Mouse (Mus musculus) midbrain, embryonic 12.5 days (tissue): ENCODE results near the gene Dxo. TPM values are rescaled to one million over a fixed set of nuclear protein-coding genes. Genes with fewer than 3 reads are reported as not detected.
"Not testable (repeated sequence)": the region's sequence is repeated elsewhere in the genome, so short reads cannot be mapped to it uniquely, and the experiment has no call there.

Source experiments
- ATAC-seq: fragments of 200-750 bp; cut with Nextera tagmentation; 2 replicates; pipeline ENCODE4 v1.8.0; 2017; ENCODE audit warnings: low read depth, moderate TSS enrichment, moderate library complexity; ENCODE audit not compliant: low FRiP score
- H3K27ac ChIP-seq: fragments of 300-500 bp; sonication (generic); replicated peaks from 2 replicates; pipeline ENCODE4 v1.5.1; 2016; ENCODE audit warnings: mild to moderate bottlenecking
- H3K27me3 ChIP-seq: fragments of 300-500 bp; sonication (generic); 2 replicates; pipeline ENCODE4 v1.6.1; 2016; ENCODE audit warnings: mild to moderate bottlenecking
- H3K36me3 ChIP-seq: fragments of 300-500 bp; sonication (generic); 2 replicates; pipeline ENCODE4 v1.6.1; 2016
- H3K4me1 ChIP-seq: fragments of 300-500 bp; sonication (generic); 2 replicates; pipeline ENCODE4 v1.6.1; 2016
- H3K4me2 ChIP-seq: fragments of 300-500 bp; sonication (generic); replicated peaks from 2 replicates; pipeline ENCODE4 v1.6.1; 2016; ENCODE audit warnings: mild to moderate bottlenecking, moderate library complexity
- H3K4me3 ChIP-seq: fragments of 300-500 bp; sonication (generic); 2 replicates; pipeline ENCODE4 v1.5.1; 2016; ENCODE audit warnings: mild to moderate bottlenecking
- H3K9ac ChIP-seq: fragments of 300-500 bp; sonication (generic); replicated peaks from 2 replicates; pipeline ENCODE4 v1.6.1; 2016; ENCODE audit warnings: mild to moderate bottlenecking, moderate library complexity
- H3K9me3 ChIP-seq: fragments of 300-500 bp; sonication (generic); 2 replicates; pipeline ENCODE4 v1.6.1; 2016; ENCODE audit warnings: mild to moderate bottlenecking
- WGBS: fragments of 180-500 bp; shearing (Covaris S2); methylation state at CpG from one replicate; pipeline ENCODE4 v1.1.7; 2016; 5-methylcytosine and 5-hydroxymethylcytosine counted together
- polyA plus RNA-seq: library from polyadenylated mRNA; unstranded; fragments of >200 nt; fragmentation: Nextera tagmentation; extraction: Ambion mirVana; gene quantifications from 2 replicates; pipeline ENCODE4 v1.2.1, GENCODE M21; 2016

Dxo gene
- polyA plus RNA-seq, 1 experiment from 2014 or later, result 72.7 TPM

- 74% methylated on average over 6 of the region's 6 CpGs for WGBS
- Histone ChIP-seq H3K27me3 (no peaks in the 10 kb centered on the region), H3K9ac (no peak overlapping the region)
Observed at GRCm38 (mm10) chr17:34804871-34805562, 31.8 kb upstream of the Dxo start.

GRCm38 (mm10) chr17:34807176-34807575 lies 29.6 kb upstream of the Dxo start:
- 67% methylated on average over 3 of the region's 3 CpGs for WGBS
- Histone ChIP-seq H3K4me3 (no peak overlapping the region), H3K36me3 (no peaks in the 10 kb centered on the region), H3K9ac (no peak overlapping the region), H3K27me3 (no peaks in the 10 kb centered on the region), H3K27ac (no peak overlapping the region), H3K4me1 (no peaks in the 10 kb centered on the region), H3K9me3 (peaks cover 8% of the 10 kb centered on the region), H3K4me2 (no peak overlapping the region)
- no peak for ATAC-seq

More at GRCm38 (mm10) chr17:34804871-34805562, 31.8 kb upstream of the Dxo start:
- no peak for ATAC-seq
- Histone ChIP-seq H3K27ac (no peak overlapping the region), H3K4me2 (no peak overlapping the region), H3K9me3 (peaks cover 8% of the 10 kb centered on the region), H3K4me3 (no peak overlapping the region), H3K36me3 (no peaks in the 10 kb centered on the region), H3K4me1 (no peaks in the 10 kb centered on the region)

GRCm38 (mm10) chr17:34808599-34809205 lies 28.1 kb upstream of the Dxo start:
- Histone ChIP-seq H3K4me2 (no peak overlapping the region), H3K27me3 (no peaks in the 10 kb centered on the region), H3K4me3 (no peak overlapping the region), H3K9ac (no peak overlapping the region), H3K4me1 (no peaks in the 10 kb centered on the region), H3K36me3 (no peaks in the 10 kb centered on the region), H3K9me3 (peaks cover 8% of the 10 kb centered on the region), H3K27ac (no peak overlapping the region)
- ATAC-seq, result no peak
- WGBS, result 83% methylated on average over 6 of the region's 6 CpGs

GRCm38 (mm10) chr17:34810411-34810810 lies 26.4 kb upstream of the Dxo start:
- H3K27me3 ChIP-seq, ATAC-seq, H3K36me3 ChIP-seq, H3K9me3 ChIP-seq, H3K9ac ChIP-seq, H3K27ac ChIP-seq, H3K4me1 ChIP-seq, H3K4me3 ChIP-seq, H3K4me2 ChIP-seq: not testable (repeated sequence)
- 86% methylated on average over 5 of the region's 5 CpGs for WGBS

- not testable (repeated sequence) for H3K27ac ChIP-seq, H3K27me3 ChIP-seq, H3K4me3 ChIP-seq, H3K36me3 ChIP-seq, H3K9me3 ChIP-seq, H3K9ac ChIP-seq, ATAC-seq, H3K4me1 ChIP-seq, H3K4me2 ChIP-seq
- WGBS, result 80% methylated on average over 8 of the region's 8 CpGs
Observed at GRCm38 (mm10) chr17:34810811-34811210, 26.0 kb upstream of the Dxo start.

GRCm38 (mm10) chr17:34811275-34811674 lies 25.5 kb upstream of the Dxo start:
- no peak overlapping the region for H3K9ac ChIP-seq
- WGBS, result 76% methylated on average over 15 of the region's 15 CpGs
- no peaks in the 10 kb centered on the region for H3K9me3 ChIP-seq
- no peak overlapping the region for H3K27ac ChIP-seq
- H3K4me1 ChIP-seq, result no peaks in the 10 kb centered on the region
- H3K27me3 ChIP-seq, result no peaks in the 10 kb centered on the region
- no peak for ATAC-seq
- H3K36me3 ChIP-seq, result no peaks in the 10 kb centered on the region
- H3K4me3 ChIP-seq, result no peak overlapping the region
- no peak overlapping the region for H3K4me2 ChIP-seq

GRCm38 (mm10) chr17:34813747-34814146 lies 23.1 kb upstream of the Dxo start:
- not testable (repeated sequence) for H3K27ac ChIP-seq, H3K36me3 ChIP-seq, H3K4me3 ChIP-seq, ATAC-seq, H3K9ac ChIP-seq, H3K9me3 ChIP-seq, H3K4me2 ChIP-seq, H3K27me3 ChIP-seq, H3K4me1 ChIP-seq
- 67% methylated on average over 12 of the region's 12 CpGs for WGBS

- Histone ChIP-seq H3K27ac (no peak overlapping the region), H3K4me1 (no peaks in the 10 kb centered on the region), H3K4me2 (no peak overlapping the region), H3K27me3 (no peaks in the 10 kb centered on the region), H3K9ac (no peak overlapping the region), H3K4me3 (no peak overlapping the region), H3K9me3 (no peaks in the 10 kb centered on the region), H3K36me3 (no peaks in the 10 kb centered on the region)
- ATAC-seq, result no peak
- 84% methylated on average over 7 of the region's 7 CpGs for WGBS
Observed at GRCm38 (mm10) chr17:34814818-34815370, 21.9 kb upstream of the Dxo start.

GRCm38 (mm10) chr17:34830776-34831175 lies 6.0 kb upstream of the Dxo start:
- H3K4me2 ChIP-seq, H3K9me3 ChIP-seq, H3K27ac ChIP-seq, H3K4me1 ChIP-seq, H3K9ac ChIP-seq, ATAC-seq, H3K4me3 ChIP-seq, H3K27me3 ChIP-seq: not testable (repeated sequence)
- 93% methylated on average over 1 of the region's 1 CpGs for WGBS
- peaks cover 71% of the 10 kb centered on the region for H3K36me3 ChIP-seq

GRCm38 (mm10) chr17:34836155-34836855 lies 514 bp upstream of the Dxo start:
- peaks cover 50% of the 10 kb centered on the region for H3K36me3 ChIP-seq
- H3K4me1 ChIP-seq, result peaks cover 26% of the 10 kb centered on the region
- peak overlapping the region; percentile 74 for H3K9ac ChIP-seq
- H3K27ac ChIP-seq, result peak overlapping the region; percentile 82
- peak overlapping the region; percentile 98 for H3K4me2 ChIP-seq
- H3K27me3 ChIP-seq, result no peaks in the 10 kb centered on the region
- H3K4me3 ChIP-seq, result peak overlapping the region; percentile 75
- peak; percentile 87 for ATAC-seq
- H3K9me3 ChIP-seq, result no peaks in the 10 kb centered on the region
- WGBS, result 4% methylated on average over 48 of the region's 48 CpGs

GRCm38 (mm10) chr17:34837464-34838324 lies 875 bp downstream of the Dxo start:
- ATAC-seq, result peak; percentile 3; the same call in 1 of the 2 replicates
- peak overlapping the region; percentile 98 for H3K4me2 ChIP-seq
- WGBS, result 41% methylated on average over 43 of the region's 43 CpGs
- no peaks in the 10 kb centered on the region for H3K9me3 ChIP-seq
- peaks cover 26% of the 10 kb centered on the region for H3K4me1 ChIP-seq
- H3K4me3 ChIP-seq, result peak overlapping the region; percentile 75
- H3K27me3 ChIP-seq, result no peaks in the 10 kb centered on the region
- H3K36me3 ChIP-seq, result peaks cover 52% of the 10 kb centered on the region
- H3K9ac ChIP-seq, result peak overlapping the region; percentile 70
- peak overlapping the region; percentile 82 for H3K27ac ChIP-seq
